Comparison of ENCODE assay signal across 10 mouse cellular contexts in genomic region chr7:74369657-74370056, GRCm38 (mm10).
DNase-seq lines count a peak whose midpoint lies in the region; ATAC-seq and TF ChIP-seq lines count a peak whose summit lies in the region.
"Had no signal": no experiment of that assay in that cellular context is flagged by ENCODE, and none has a peak within 500 bp of the region (broad histone marks: within the 10 kb centered on the region; RNA-seq: fewer than 3 reads in every experiment).

No protein-coding gene starts in this region.

- no peak for ATAC-seq in cerebellum, adult (ENCODE audit: insufficient number of reproducible peaks, low FRiP score, low TSS enrichment)
- ATAC-seq in frontal cortex, adult (ENCODE audit: low TSS enrichment) = no peak

- no peak overlapping the region for H3K4me3 ChIP-seq in left cerebral cortex, adult 2 months
- H3K4me3 ChIP-seq: erythroblast, embryonic 14.5 days; liver, embryonic 13.5 days had no signal

- intact Hi-C loops in left cerebral cortex, adult 2 months (cut with DNase I) = loop anchor here (2.0 kb wide), 1 partner anchor 741 kb away; no protein-coding TSS in a partner anchor

- peak; percentile 54 for TF ChIP-seq CTCF in left cerebral cortex, adult 2 months (IDR thresholded peaks at IDR 0.05)

- H3K27ac ChIP-seq in left cerebral cortex, adult 2 months = no peak overlapping the region
- H3K27ac ChIP-seq: liver, embryonic 13.5 days had no signal

- peak; percentile 54 to 59 for DNase-seq in cerebellum, adult 18-20 months
- DNase-seq in left cerebral cortex, adult 2 months (ENCODE audit: extremely low spot score in 1 of 2, low spot score in 2 of 2) = peak in 1 of 2 experiments; percentile 25
- DNase-seq in left cerebral cortex, adult 18-20 months (ENCODE audit: low spot score in 2 of 2) = no peak
- DNase-seq in cerebellum, postnatal 36 days = peak; percentile 55 to 61
- DNase-seq in lung, postnatal 36 days = peak; percentile 65
- DNase-seq in layer of hippocampus, postnatal 14 days (ENCODE audit: low spot score in 2 of 2) = no peak
- DNase-seq: liver, embryonic 13.5 days had no signal

Comparison
In these comparisons a context has a peak if more than half of its experiments do, and no peak if none do; other contexts are left out.
1. DNase-seq: peak in cerebellum, adult 18-20 months (2 of 2), cerebellum, postnatal 36 days (2 of 2) and lung, postnatal 36 days (single experiment); none in left cerebral cortex, adult 18-20 months (0 of 2) and layer of hippocampus, postnatal 14 days (0 of 2).